ENCODE assay signal across 15 mouse cellular contexts in genomic region chrX:160455686-160456085, GRCm38 (mm10). TPM values are rescaled to one million over a fixed set of nuclear protein-coding genes. Genes with fewer than 3 reads are reported as not detected.
DNase-seq lines count a peak whose midpoint lies in the region; ATAC-seq and TF ChIP-seq lines count a peak whose summit lies in the region.
"Had no signal": no experiment of that assay in that cellular context is flagged by ENCODE, and none has a peak within 500 bp of the region (broad histone marks: within the 10 kb centered on the region; RNA-seq: fewer than 3 reads in every experiment).

No protein-coding gene starts in this region.

- no peak overlapping the region for H3K4me2 ChIP-seq in heart, embryonic 12.5 days
- no peak overlapping the region for H3K4me2 ChIP-seq in liver, embryonic 12.5 days
- H3K4me2 ChIP-seq: forebrain, embryonic 15.5 days had no signal

- H3K36me3 ChIP-seq in heart, adult 2 months (ENCODE audit: control insufficient read depth, insufficient read depth, low read length): no peaks in the 10 kb centered on the region
- H3K36me3 ChIP-seq in heart, embryonic 12.5 days: no peaks in the 10 kb centered on the region
- H3K36me3 ChIP-seq in liver, adult 2 months (ENCODE audit: control insufficient read depth, insufficient read depth, low read length): no peaks in the 10 kb centered on the region
- no peaks in the 10 kb centered on the region for H3K36me3 ChIP-seq in liver, embryonic 12.5 days
- H3K36me3 ChIP-seq: forebrain, embryonic 15.5 days had no signal

- H3K27me3 ChIP-seq in heart, adult 2 months (ENCODE audit: control insufficient read depth, insufficient read depth, low read length): no peaks in the 10 kb centered on the region
- H3K27me3 ChIP-seq in heart, embryonic 12.5 days (replicated peaks): no peaks in the 10 kb centered on the region
- no peaks in the 10 kb centered on the region for H3K27me3 ChIP-seq in liver, adult 2 months (ENCODE audit: control insufficient read depth, insufficient read depth, low read length)
- H3K27me3 ChIP-seq in liver, embryonic 12.5 days (replicated peaks): no peaks in the 10 kb centered on the region; the same call in 1 of the 2 replicates
- H3K27me3 ChIP-seq: forebrain, embryonic 15.5 days had no signal

- H3K4me1 ChIP-seq in heart, adult 2 months (ENCODE audit: control insufficient read depth, insufficient read depth, low read length): no peaks in the 10 kb centered on the region
- H3K4me1 ChIP-seq in heart, embryonic 12.5 days (replicated peaks): no peaks in the 10 kb centered on the region
- no peaks in the 10 kb centered on the region for H3K4me1 ChIP-seq in liver, adult 2 months (ENCODE audit: control insufficient read depth, insufficient read depth, low read length)
- H3K4me1 ChIP-seq in liver, embryonic 12.5 days: no peaks in the 10 kb centered on the region
- H3K4me1 ChIP-seq: forebrain, embryonic 15.5 days had no signal

- peak; percentile 44 for TF ChIP-seq CTCF in heart, adult 2 months (IDR thresholded peaks at IDR 0.05)
- TF ChIP-seq CTCF in liver, adult 2 months (IDR thresholded peaks at IDR 0.05; ENCODE audit: low read depth, low read length): 0 out of 2 replicates have a peak, but pooled peaks have one; percentile 32

- no peak overlapping the region for H3K4me3 ChIP-seq in heart, adult 2 months
- no peak overlapping the region for H3K4me3 ChIP-seq in heart, embryonic 12.5 days
- no peak overlapping the region for H3K4me3 ChIP-seq in liver, adult 2 months (ENCODE audit: insufficient read depth, low read depth, low read length)
- H3K4me3 ChIP-seq in liver, embryonic 12.5 days: no peak overlapping the region
- H3K4me3 ChIP-seq: forebrain, embryonic 15.5 days had no signal

- ATAC-seq in heart, embryonic 12.5 days (ENCODE audit: insufficient number of reproducible peaks, low FRiP score): no peak
- ATAC-seq in liver, embryonic 12.5 days: no peak
- no peak for ATAC-seq in frontal cortex, adult (ENCODE audit: low TSS enrichment)
- ATAC-seq: forebrain, embryonic 15.5 days; hindbrain, embryonic 16.5 days had no signal

- H3K9ac ChIP-seq in heart, adult 2 months (ENCODE audit: low read depth, low read length): no peak overlapping the region
- no peak overlapping the region for H3K9ac ChIP-seq in heart, embryonic 12.5 days
- H3K9ac ChIP-seq in liver, adult 2 months (ENCODE audit: low read depth, low read length): no peak overlapping the region
- H3K9ac ChIP-seq in liver, embryonic 12.5 days: no peak overlapping the region
- H3K9ac ChIP-seq: forebrain, embryonic 15.5 days had no signal

- TF ChIP-seq EP300 in heart, adult 2 months (IDR thresholded peaks at IDR 0.05; ENCODE audit: insufficient read depth, low read depth, low read length): no peak

- TF ChIP-seq POLR2A in heart, adult 2 months (IDR thresholded peaks at IDR 0.05; ENCODE audit: insufficient read depth, low read depth, low read length): no peak
- no peak for TF ChIP-seq POLR2A in liver, adult 2 months (IDR thresholded peaks at IDR 0.05; ENCODE audit: extremely low read depth, insufficient read depth, low read length)

- WGBS in heart, adult 2 months: 67% methylated on average over 5 of the region's 5 CpGs
- 66% methylated on average over 5 of the region's 5 CpGs for WGBS in heart, embryonic 12.5 days
- 63% methylated on average over 5 of the region's 5 CpGs for WGBS in liver, adult 2 months
- WGBS in liver, embryonic 12.5 days (ENCODE audit: insufficient replicate concordance): 58% methylated on average over 5 of the region's 5 CpGs

- no peaks in the 10 kb centered on the region for H3K79me2 ChIP-seq in heart, adult 2 months (replicated peaks; ENCODE audit: control insufficient read depth, insufficient read depth, low read length)
- H3K79me2 ChIP-seq in liver, adult 2 months (ENCODE audit: control insufficient read depth, insufficient read depth, low read length): no peaks in the 10 kb centered on the region

- intact Hi-C loops in heart, adult 2 months (cut with DNase I): no loop called here

- DNase-seq in heart, adult 2 months: no peak
- peak; percentile 39 for DNase-seq in liver, adult 2 months (ENCODE audit: extremely low read depth, low read depth, low spot score)
- peak; percentile 5 for DNase-seq in A20 (ENCODE audit: low read depth, low spot score)
- DNase-seq in R1 (ENCODE audit: low read depth, low spot score): peak; percentile 2
- no peak for DNase-seq in testis, postnatal 14 days (ENCODE audit: low spot score)
- DNase-seq: adrenal gland, adult 2 months; cerebellum, adult 11 months; heart, adult 11 months; right cerebral cortex, adult 18-20 months; thymus, postnatal 4 days had no signal

- no peak overlapping the region for H3K27ac ChIP-seq in heart, adult 2 months
- H3K27ac ChIP-seq in heart, embryonic 12.5 days (ENCODE audit: poor library complexity, severe bottlenecking): no peak overlapping the region
- H3K27ac ChIP-seq in liver, adult 2 months (replicated peaks; ENCODE audit: insufficient read depth, low read depth, low read length): no peak overlapping the region
- no peak overlapping the region for H3K27ac ChIP-seq in liver, embryonic 12.5 days
- H3K27ac ChIP-seq: forebrain, embryonic 15.5 days had no signal

- H3K9me3 ChIP-seq in heart, embryonic 12.5 days (replicated peaks): no peaks in the 10 kb centered on the region
- H3K9me3 ChIP-seq in liver, embryonic 12.5 days (replicated peaks): no peaks in the 10 kb centered on the region
- H3K9me3 ChIP-seq: forebrain, embryonic 15.5 days had no signal

RNA-seq across cellular contexts. Expression of gene Phka2, which starts 46.3 kb away (rescaled TPM):
- total RNA-seq in heart, adult 2 months (2021): 10 to 100 TPM in 1 of 2 experiments, 1 to 10 TPM in 1; 7.2 to 12.8 TPM
- polyA plus RNA-seq in heart, adult 2 months (2012; rRNA removed): 12.9 and 18.2 TPM in 2 replicates
- 26.2 and 26.9 TPM in 2 replicates for polyA plus RNA-seq in heart, embryonic 12.5 days (2016; fragmentation: Nextera tagmentation; extraction: Ambion mirVana)
- 24.3 and 28.6 TPM in 2 replicates for total RNA-seq in liver, adult 2 months (2014; rRNA removed)
- 11.4 and 15.2 TPM in 2 replicates for polyA plus RNA-seq in liver, adult 2 months (2012; rRNA removed)
- polyA plus RNA-seq in liver, embryonic 12.5 days (2016; fragmentation: Nextera tagmentation; extraction: Ambion mirVana): 12.5 and 12.8 TPM in 2 replicates

Comparison
In these comparisons a context has a peak if more than half of its experiments do, and no peak if none do; other contexts are left out.
1. DNase-seq: peak in liver, adult 2 months (single experiment), A20 (single experiment) and R1 (single experiment); none in heart, adult 2 months (0 of 2) and testis, postnatal 14 days (single experiment).